Mouse (Mus musculus): ENCODE results near the gene Urb2. TPM values are rescaled to one million over a fixed set of nuclear protein-coding genes. Genes with fewer than 3 reads are reported as not detected.

Urb2 gene
- polyA plus RNA-seq, 1 experiment from 2014 or later: 3.7 TPM

DNA sequence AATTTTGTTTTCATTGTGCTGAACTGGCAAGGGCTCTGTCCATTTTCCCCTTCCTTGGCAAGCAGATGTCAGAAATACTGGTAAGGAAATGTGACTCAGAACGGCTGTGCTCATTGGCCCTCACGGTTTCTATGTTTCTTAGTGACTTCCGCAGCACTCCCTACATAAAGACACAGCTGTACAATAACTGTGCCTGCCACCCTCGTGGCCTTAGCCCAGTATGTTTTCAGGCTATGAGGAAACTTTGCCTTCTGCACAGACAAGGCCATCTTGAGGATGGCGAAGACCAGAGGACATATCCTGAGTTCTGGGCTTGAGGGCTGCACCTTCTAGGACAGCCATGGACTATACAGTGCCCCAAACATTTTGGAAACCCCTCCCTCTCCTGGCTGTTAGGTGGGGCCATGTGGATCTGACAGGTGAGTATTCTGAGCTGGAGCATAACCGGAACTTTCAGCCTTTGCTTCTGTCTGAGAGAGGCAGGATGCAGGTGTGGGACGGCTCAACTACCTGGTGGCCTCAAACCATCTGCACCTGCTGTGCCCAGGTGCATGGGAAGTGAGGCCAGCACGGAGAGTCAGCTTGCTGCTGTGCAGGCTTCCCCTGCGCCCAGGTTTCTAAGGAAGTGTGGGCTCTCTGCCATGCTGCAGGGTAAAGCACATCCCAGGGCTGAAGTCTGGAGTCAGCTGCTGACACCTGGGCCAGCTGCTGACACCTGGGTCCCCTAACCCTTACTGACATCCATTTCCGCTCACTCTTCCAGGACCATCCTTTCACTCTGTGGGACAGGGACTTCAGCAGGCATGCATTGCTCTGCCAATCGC lies 35.7 kb downstream of the Urb2 start:
- Histone ChIP-seq H3K4me3 (no peak overlapping the region), H3K27me3 (no peaks in the 10 kb centered on the region), H3K4me1 (no peaks in the 10 kb centered on the region), H3K36me3 (no peaks in the 10 kb centered on the region), H3K9me3 (no peaks in the 10 kb centered on the region), H3K27ac (no peak overlapping the region), H3K9ac (no peak overlapping the region), H3K4me2 (no peak overlapping the region)
- 78% methylated on average over 11 of the region's 11 CpGs for WGBS
- ATAC-seq (ENCODE audit: insufficient number of reproducible peaks, insufficient read depth, low FRiP score, low TSS enrichment, low read depth): no peak

DNA sequence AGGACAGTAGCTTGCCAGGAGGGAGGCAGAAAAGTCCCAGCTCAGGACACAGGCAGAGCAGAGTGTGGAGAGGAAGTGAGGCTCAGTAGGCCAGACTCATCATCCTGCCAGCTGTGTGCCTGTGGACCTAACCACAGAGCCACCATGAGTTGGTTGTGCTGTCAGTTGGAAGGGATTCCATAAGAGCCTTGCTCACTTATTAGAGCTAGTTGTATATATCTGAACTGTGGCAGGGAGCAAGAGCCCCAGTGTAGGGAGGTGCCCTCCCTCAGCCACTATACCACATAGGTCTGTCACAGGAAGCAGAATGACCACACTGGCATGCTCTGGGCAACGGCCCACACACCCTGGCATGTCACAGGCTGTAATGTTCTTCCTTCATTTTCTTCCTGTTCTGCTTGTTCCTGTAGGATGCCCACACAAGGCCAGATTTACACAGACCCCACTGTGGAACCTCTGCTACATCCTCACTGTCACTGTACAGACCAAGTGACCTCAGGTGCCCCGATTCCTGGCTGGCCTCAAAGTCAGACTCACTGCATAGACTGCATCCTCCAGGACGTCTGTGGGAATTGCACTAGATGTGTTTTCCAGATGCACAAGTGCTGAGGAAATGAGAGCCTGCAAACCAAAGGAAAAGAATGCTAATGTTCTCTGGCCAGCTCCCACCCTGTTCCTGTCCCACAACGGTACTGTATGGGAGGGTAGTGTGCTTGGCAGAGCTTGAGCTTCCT lies 45.2 kb downstream of the Urb2 start:
- Histone ChIP-seq H3K4me3 (no peak overlapping the region), H3K4me1 (peaks cover 39% of the 10 kb centered on the region), H3K27ac (peak overlapping the region; percentile 39; the same call in 1 of the 2 replicates), H3K9ac (no peak overlapping the region), H3K4me2 (no peak overlapping the region), H3K36me3 (no peaks in the 10 kb centered on the region), H3K27me3 (no peaks in the 10 kb centered on the region), H3K9me3 (no peaks in the 10 kb centered on the region)
- ATAC-seq (ENCODE audit: insufficient number of reproducible peaks, insufficient read depth, low FRiP score, low TSS enrichment, low read depth): no peak
- WGBS: 47% methylated on average over 4 of the region's 4 CpGs

GRCm38 (mm10) chr8:124067059-124067750 lies 45.9 kb downstream of the Urb2 start:
- Histone ChIP-seq H3K4me2 (no peak overlapping the region), H3K4me1 (peaks cover 46% of the 10 kb centered on the region), H3K9ac (no peak overlapping the region), H3K27me3 (no peaks in the 10 kb centered on the region), H3K9me3 (no peaks in the 10 kb centered on the region), H3K27ac (peak overlapping the region; percentile 56; the same call in 1 of the 2 replicates), H3K36me3 (no peaks in the 10 kb centered on the region), H3K4me3 (no peak overlapping the region)
- no peak for ATAC-seq (ENCODE audit: insufficient number of reproducible peaks, insufficient read depth, low FRiP score, low TSS enrichment, low read depth)
- WGBS: 56% methylated on average over 4 of the region's 4 CpGs

DNA sequence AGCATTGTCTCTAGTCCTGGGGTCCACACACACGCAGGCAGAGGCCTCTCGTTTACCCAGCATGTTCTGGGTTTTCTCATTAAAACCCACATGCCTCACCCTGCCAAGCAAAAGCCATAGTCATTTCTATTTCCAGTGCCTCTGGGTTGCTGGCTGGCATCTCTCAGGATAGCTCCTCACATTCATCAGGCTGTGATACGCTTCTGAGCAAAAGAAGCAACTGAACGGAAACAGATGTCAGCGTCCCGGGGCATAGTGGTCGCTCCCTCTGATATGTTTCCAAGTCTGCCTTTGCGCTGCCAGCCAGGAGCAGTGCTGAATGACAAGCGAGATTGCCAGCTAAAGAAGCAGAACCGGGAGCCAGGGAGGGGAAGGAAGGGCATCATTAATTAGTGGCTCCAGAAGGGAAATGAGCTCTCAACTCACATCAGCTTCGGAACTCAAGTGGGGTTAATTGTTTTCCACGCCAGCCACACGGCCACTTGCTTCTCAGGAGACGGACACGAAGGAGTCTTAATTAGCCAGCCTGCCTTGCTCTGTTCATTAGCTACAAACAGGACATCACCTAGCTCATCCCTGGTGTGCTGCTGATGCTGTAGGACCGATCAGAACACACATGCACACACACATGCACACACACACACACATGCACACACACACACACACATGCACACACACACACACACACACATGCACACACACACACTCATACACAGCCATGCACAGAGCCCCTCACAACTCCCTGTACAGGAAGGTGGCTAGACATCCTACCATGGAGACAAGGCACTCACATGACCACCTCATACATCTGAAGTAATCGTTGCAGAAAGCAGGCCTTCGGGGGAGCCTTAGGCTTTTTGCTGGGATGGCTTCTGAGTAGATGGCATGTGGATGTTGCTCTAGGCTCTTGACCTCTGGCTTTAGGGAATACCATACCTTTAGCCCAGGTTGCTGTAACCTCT lies 49.3 kb downstream of the Urb2 start:
- Histone ChIP-seq H3K27ac (peak overlapping the region; percentile 80), H3K27me3 (no peaks in the 10 kb centered on the region), H3K4me1 (peaks cover 49% of the 10 kb centered on the region), H3K4me2 (peak overlapping the region; percentile 31), H3K4me3 (no peak overlapping the region), H3K9ac (no peak overlapping the region), H3K9me3 (no peaks in the 10 kb centered on the region), H3K36me3 (no peaks in the 10 kb centered on the region)
- 16% methylated on average over 18 of the region's 18 CpGs for WGBS
- peak; percentile 35; the same call in 1 of the 2 replicates for ATAC-seq (ENCODE audit: insufficient number of reproducible peaks, insufficient read depth, low FRiP score, low TSS enrichment, low read depth)

- no peak for ATAC-seq (ENCODE audit: insufficient number of reproducible peaks, insufficient read depth, low FRiP score, low TSS enrichment, low read depth)
- Histone ChIP-seq H3K4me1 (peaks cover 33% of the 10 kb centered on the region), H3K4me2 (no peak overlapping the region), H3K4me3 (no peak overlapping the region), H3K27ac (peak overlapping the region; percentile 39; the same call in 1 of the 2 replicates), H3K27me3 (no peaks in the 10 kb centered on the region), H3K9me3 (no peaks in the 10 kb centered on the region), H3K9ac (no peak overlapping the region), H3K36me3 (no peaks in the 10 kb centered on the region)
- WGBS: 36% methylated on average over 8 of the region's 8 CpGs
These were observed 54.7 kb downstream of the Urb2 start for GRCm38 (mm10) chr8:124075977-124076376.

DNA sequence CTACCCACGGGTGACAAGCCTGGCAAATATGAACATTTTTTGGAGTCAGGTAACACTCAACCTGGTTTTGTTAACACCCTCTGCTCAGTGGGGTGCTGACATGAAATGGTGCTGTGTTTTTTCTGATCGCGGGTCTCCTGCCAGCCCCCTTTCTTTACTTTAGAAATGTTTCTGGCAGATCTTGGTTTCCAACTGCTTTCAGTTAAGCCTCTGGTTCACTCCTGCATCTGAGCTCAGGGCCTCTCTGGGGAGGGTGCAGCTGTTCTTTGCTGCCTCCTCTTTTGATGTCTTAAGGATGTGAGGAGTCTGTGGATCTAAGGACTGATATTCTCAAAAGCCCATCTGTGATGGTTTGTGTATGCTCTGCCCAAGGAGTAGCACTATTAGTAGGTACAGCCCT lies 55.1 kb downstream of the Urb2 start:
- no peaks in the 10 kb centered on the region for H3K27me3 ChIP-seq
- WGBS: 21% methylated on average over 3 of the region's 3 CpGs
- no peak overlapping the region for H3K4me3 ChIP-seq
- H3K9me3 ChIP-seq: no peaks in the 10 kb centered on the region
- H3K36me3 ChIP-seq: no peaks in the 10 kb centered on the region
- no peak overlapping the region for H3K9ac ChIP-seq
- 0 out of 2 replicates have a peak overlapping the region, but pooled peaks have one; percentile 39 for H3K27ac ChIP-seq
- ATAC-seq (ENCODE audit: insufficient number of reproducible peaks, insufficient read depth, low FRiP score, low TSS enrichment, low read depth): no peak
- H3K4me2 ChIP-seq: no peak overlapping the region
- H3K4me1 ChIP-seq: peaks cover 29% of the 10 kb centered on the region

GRCm38 (mm10) chr8:124077377-124077776 lies 56.1 kb downstream of the Urb2 start:
- no peaks in the 10 kb centered on the region for H3K9me3 ChIP-seq
- no peak for ATAC-seq (ENCODE audit: insufficient number of reproducible peaks, insufficient read depth, low FRiP score, low TSS enrichment, low read depth)
- no peak overlapping the region for H3K4me3 ChIP-seq
- 86% methylated on average over 8 of the region's 8 CpGs for WGBS
- H3K4me2 ChIP-seq: no peak overlapping the region
- no peaks in the 10 kb centered on the region for H3K27me3 ChIP-seq
- no peaks in the 10 kb centered on the region for H3K36me3 ChIP-seq
- H3K27ac ChIP-seq: no peak overlapping the region
- no peak overlapping the region for H3K9ac ChIP-seq
- peaks cover 20% of the 10 kb centered on the region for H3K4me1 ChIP-seq

DNA sequence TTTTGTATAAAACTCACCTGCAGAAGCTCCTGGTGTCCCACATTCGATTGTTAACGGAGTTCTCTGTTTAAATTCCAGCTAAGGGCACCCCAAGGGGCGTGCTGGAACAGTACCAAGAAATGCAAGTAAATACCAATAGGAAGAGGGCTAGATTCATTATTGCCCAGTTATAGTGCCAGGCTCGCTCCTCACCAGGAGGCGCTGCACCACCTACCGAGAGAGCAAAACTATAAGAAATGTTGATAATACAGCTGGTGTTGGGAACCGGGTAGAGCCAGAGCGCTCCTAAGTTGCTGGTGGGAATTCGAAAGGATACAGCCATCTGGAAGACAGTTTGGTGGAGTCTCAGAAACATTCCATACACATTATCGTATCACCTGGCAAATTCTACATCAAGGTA lies 56.7 kb downstream of the Urb2 start:
- Histone ChIP-seq H3K27me3 (no peaks in the 10 kb centered on the region), H3K4me3 (no peak overlapping the region), H3K27ac (no peak overlapping the region), H3K4me1 (peaks cover 19% of the 10 kb centered on the region), H3K36me3 (no peaks in the 10 kb centered on the region), H3K9ac (no peak overlapping the region), H3K9me3 (no peaks in the 10 kb centered on the region), H3K4me2 (no peak overlapping the region)
- 83% methylated on average over 10 of the region's 10 CpGs for WGBS
- no peak for ATAC-seq (ENCODE audit: insufficient number of reproducible peaks, insufficient read depth, low FRiP score, low TSS enrichment, low read depth)

GRCm38 (mm10) chr8:124078969-124079368 lies 57.7 kb downstream of the Urb2 start:
- Histone ChIP-seq H3K36me3 (no peaks in the 10 kb centered on the region), H3K9me3 (no peaks in the 10 kb centered on the region), H3K4me2 (no peak overlapping the region), H3K27me3 (no peaks in the 10 kb centered on the region), H3K27ac (no peak overlapping the region), H3K4me1 (peaks cover 19% of the 10 kb centered on the region), H3K9ac (no peak overlapping the region), H3K4me3 (no peak overlapping the region)
- 78% methylated on average over 7 of the region's 7 CpGs for WGBS
- no peak for ATAC-seq (ENCODE audit: insufficient number of reproducible peaks, insufficient read depth, low FRiP score, low TSS enrichment, low read depth)

DNA sequence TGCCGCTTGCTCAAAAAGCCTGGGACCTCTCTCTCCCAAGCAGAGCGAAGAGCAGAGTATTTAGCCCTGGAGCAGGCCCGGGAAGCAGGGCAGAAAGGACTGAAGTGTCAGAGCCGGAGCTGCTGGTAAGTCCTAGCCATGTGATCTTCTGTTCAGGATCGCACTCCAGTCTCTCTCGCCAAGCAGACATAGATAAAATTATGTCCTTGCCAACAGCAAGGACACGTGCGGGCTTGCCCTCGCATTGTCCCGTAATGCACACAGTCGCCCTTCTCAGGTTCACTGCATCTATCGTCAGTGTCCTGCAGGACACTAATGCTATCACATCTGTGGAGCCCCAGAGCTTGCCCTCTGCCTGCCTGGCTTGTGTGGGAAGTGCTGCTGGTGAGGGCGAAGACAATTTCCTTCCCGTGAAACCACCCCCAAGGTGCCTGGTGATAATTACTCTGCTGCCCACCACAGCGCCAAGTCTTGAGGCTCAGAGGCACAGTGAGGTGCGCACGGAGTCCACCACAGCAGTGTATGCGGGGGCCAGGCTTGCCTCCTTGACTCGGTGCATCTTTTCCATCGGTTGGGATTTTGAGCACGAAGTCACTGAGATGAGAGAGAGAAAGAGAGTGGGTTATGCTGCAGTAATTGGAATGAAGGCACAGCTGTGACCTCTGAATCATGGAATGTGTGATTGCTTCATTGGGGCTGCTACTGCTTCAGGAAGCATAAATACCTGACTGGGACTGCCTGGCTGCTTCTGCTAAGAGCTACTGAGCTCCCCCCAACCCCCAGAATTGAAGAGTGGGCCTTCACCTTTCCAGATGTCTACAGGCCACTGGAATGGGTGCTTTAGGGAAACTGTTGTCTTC lies 59.4 kb downstream of the Urb2 start:
- WGBS: 73% methylated on average over 21 of the region's 21 CpGs
- Histone ChIP-seq H3K27ac (no peak overlapping the region), H3K36me3 (no peaks in the 10 kb centered on the region), H3K4me1 (peaks cover 18% of the 10 kb centered on the region), H3K9me3 (no peaks in the 10 kb centered on the region), H3K4me3 (no peak overlapping the region), H3K9ac (no peak overlapping the region), H3K4me2 (no peak overlapping the region), H3K27me3 (no peaks in the 10 kb centered on the region)
- ATAC-seq (ENCODE audit: insufficient number of reproducible peaks, insufficient read depth, low FRiP score, low TSS enrichment, low read depth): no peak
